Mouse (Mus musculus): ENCODE measurements around the gene Bhlhe40. TPM values are rescaled to one million over a fixed set of nuclear protein-coding genes. Genes with fewer than 3 reads are reported as not detected.

The Bhlhe40 gene
- polyA plus RNA-seq, 1 experiment, result 2.0 TPM

DNA sequence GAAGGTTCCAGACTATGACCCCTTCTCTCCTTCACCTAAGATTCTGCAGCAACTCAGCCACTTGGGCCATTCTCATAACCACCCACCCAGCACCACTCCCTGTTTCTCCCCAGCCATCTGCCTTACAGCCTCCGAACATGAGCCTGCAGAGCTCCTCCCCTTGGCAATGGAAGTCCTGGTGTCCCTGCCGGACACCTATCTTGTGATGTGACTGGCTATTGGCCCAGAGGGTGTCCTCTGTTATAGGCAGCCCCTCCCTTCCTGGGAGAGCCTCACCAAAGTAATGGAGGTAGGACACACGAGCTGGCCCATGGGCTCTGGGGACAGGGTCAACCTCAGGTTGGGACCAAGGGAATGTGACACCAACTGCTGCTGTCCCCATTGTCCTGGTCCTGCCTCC lies 10.4 kb downstream of the Bhlhe40 start:
- H3K27ac ChIP-seq (ENCODE audit: insufficient read depth, low read depth, low read length), result no peak overlapping the region
- TF ChIP-seq CTCF (IDR thresholded peaks at IDR 0.05; ENCODE audit: low read depth, low read length), result no peak
- TF ChIP-seq POLR2A (IDR thresholded peaks at IDR 0.05; ENCODE audit: borderline replicate concordance, low read depth, low read length), result no peak
- H3K4me1 ChIP-seq (ENCODE audit: control insufficient read depth, insufficient read depth, low read length), result peaks cover 8% of the 10 kb centered on the region
- no peak overlapping the region for H3K4me3 ChIP-seq (ENCODE audit: insufficient read depth, low read length)

DNA sequence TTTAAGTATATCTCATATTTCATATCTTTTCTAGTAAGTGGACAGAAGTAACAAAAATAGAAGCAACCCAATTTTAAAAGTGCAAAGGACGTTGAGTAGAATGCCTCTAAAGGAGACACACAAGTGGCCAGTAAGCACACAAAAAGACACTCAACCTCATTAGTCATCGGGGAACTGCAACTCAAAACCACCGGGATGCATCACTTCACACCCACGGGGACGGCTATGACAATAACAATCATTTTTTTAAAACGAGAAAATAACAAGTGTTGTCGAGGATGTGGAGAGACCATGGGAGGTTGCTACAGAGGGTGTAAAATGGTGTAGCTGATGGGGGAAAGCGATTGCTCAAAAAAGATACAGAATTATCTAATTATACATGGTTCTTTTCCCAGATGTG lies 11.7 kb downstream of the Bhlhe40 start:
- no peak for TF ChIP-seq CTCF (IDR thresholded peaks at IDR 0.05; ENCODE audit: low read depth, low read length)
- TF ChIP-seq POLR2A (IDR thresholded peaks at IDR 0.05; ENCODE audit: borderline replicate concordance, low read depth, low read length), result no peak
- H3K4me3 ChIP-seq (ENCODE audit: insufficient read depth, low read length), result no peak overlapping the region
- no peak overlapping the region for H3K27ac ChIP-seq (ENCODE audit: insufficient read depth, low read depth, low read length)
- H3K4me1 ChIP-seq (ENCODE audit: control insufficient read depth, insufficient read depth, low read length), result peaks cover 8% of the 10 kb centered on the region

DNA sequence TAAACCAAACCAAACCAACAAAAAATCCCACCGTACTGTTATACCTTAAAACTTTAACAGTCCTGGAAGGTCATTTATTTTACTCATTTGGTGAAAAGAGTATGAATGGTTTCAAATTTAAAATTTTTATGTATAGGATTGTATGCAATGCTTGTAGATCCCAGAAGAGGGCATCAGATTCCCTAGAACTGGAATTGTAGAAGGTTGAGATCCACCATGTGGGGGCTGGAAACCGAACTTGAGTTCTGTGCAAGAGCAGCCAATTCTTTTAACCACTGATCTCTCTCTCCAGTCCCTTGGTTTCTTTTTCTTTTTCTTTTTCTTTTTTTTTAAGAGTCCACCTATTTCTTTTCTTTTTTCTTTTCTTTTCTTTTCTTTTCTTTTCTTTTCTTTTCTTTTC lies 13.8 kb downstream of the Bhlhe40 start:
- no peaks in the 10 kb centered on the region for H3K4me1 ChIP-seq (ENCODE audit: control insufficient read depth, insufficient read depth, low read length)
- no peak overlapping the region for H3K4me3 ChIP-seq (ENCODE audit: insufficient read depth, low read length)
- H3K27ac ChIP-seq (ENCODE audit: insufficient read depth, low read depth, low read length), result no peak overlapping the region
- TF ChIP-seq POLR2A (IDR thresholded peaks at IDR 0.05; ENCODE audit: borderline replicate concordance, low read depth, low read length) (no peak), CTCF (IDR thresholded peaks at IDR 0.05; ENCODE audit: low read depth, low read length) (no peak)

DNA sequence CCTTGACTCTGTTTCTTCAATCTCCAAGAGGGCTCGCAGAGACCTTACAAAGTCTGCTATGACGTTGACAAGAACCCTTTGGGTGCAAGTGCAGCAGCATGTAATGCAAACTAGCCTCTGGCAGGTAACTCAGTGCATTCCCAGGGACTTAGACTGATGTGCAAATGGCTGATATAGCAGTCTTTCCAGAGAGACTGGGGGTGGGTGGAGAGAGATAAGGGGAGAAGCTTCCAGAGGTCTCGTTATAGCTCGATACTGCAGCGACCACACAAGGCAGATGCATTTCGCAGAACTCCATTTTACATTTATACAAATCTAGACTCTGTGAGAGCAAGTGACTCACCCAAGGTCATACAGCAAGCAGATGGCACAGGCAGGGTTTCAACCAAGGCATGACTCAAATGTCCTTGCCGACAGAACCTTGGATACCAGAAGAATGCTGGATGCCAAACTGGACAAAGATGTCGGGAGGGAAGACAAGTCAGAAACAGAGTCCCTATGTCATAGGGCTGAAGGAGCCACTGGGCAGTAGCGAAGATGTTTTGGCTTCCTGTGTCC lies 16.4 kb downstream of the Bhlhe40 start:
- Histone ChIP-seq H3K4me3 (ENCODE audit: insufficient read depth, low read length) (no peak overlapping the region), H3K27ac (ENCODE audit: insufficient read depth, low read depth, low read length) (no peak overlapping the region), H3K4me1 (ENCODE audit: control insufficient read depth, insufficient read depth, low read length) (no peaks in the 10 kb centered on the region)
- TF ChIP-seq POLR2A (IDR thresholded peaks at IDR 0.05; ENCODE audit: borderline replicate concordance, low read depth, low read length) (no peak), CTCF (IDR thresholded peaks at IDR 0.05; ENCODE audit: low read depth, low read length) (no peak)

DNA sequence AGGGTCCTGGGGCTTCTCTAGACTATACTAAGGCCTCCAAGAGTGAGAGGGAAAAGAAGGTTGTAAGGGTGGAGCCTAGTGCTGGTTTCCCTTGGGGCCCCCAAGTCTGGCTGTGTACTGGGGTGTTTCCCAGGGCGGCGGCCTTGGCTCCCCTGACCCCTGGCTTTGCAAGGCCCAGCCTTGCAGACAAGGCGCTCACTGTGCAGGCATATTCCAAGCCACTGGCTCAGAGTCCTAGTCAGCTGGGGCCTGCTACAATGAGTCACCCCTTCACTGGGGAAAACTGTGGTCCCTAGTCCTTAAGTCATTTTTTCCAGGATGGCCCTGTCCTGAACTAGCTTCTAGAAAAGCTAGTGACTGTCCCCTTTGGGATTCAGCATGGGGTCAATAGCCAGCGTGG lies 17.3 kb downstream of the Bhlhe40 start:
- Histone ChIP-seq H3K27ac (ENCODE audit: insufficient read depth, low read depth, low read length) (no peak overlapping the region), H3K4me1 (ENCODE audit: control insufficient read depth, insufficient read depth, low read length) (no peaks in the 10 kb centered on the region), H3K4me3 (ENCODE audit: insufficient read depth, low read length) (no peak overlapping the region)
- TF ChIP-seq CTCF (IDR thresholded peaks at IDR 0.05; ENCODE audit: low read depth, low read length), result no peak
- no peak for TF ChIP-seq POLR2A (IDR thresholded peaks at IDR 0.05; ENCODE audit: borderline replicate concordance, low read depth, low read length)

DNA sequence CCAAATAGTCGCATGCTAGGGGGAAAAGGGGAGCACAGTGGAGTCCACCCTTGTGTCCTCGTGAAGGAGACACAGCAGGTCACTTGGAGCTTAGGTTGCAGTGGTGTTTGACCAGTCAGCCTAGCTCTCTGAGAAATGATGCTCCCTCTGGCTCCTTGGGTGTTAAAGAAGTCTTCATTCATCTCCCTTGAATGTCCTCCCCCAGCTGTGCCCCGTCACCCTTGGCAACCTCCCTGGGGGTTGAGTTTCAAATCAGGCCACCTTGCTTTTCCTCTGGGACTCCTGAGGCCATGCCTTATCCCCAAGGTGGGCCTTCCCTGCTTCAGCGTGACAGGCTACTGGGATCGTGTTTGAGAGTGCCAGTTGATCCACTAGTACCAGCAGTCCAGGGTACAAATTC lies 17.8 kb downstream of the Bhlhe40 start:
- H3K27ac ChIP-seq (ENCODE audit: insufficient read depth, low read depth, low read length), result no peak overlapping the region
- H3K4me3 ChIP-seq (ENCODE audit: insufficient read depth, low read length), result no peak overlapping the region
- H3K4me1 ChIP-seq (ENCODE audit: control insufficient read depth, insufficient read depth, low read length), result no peaks in the 10 kb centered on the region
- TF ChIP-seq CTCF (IDR thresholded peaks at IDR 0.05; ENCODE audit: low read depth, low read length), result no peak
- TF ChIP-seq POLR2A (IDR thresholded peaks at IDR 0.05; ENCODE audit: borderline replicate concordance, low read depth, low read length), result no peak

DNA sequence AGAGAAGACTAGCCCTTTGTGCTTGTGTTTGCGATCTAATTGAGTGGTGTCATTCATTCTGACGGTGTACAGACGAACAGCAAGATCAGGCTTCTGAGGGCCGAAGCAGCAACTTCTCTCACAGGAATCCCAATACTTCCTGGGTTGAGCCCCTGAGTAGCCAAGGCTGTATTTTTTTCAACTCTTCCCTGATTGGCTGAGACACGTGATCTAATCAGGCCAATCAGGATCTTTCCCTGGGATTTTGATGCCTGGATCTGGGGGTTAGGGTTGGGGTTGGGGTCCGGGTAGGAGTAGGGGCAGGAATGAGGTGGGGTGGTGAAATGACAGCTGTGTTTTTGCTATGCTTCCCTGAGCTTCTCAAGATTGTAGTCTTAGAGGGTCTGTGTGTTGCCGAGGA lies 20.1 kb downstream of the Bhlhe40 start:
- no peak overlapping the region for H3K27ac ChIP-seq (ENCODE audit: insufficient read depth, low read depth, low read length)
- no peaks in the 10 kb centered on the region for H3K4me1 ChIP-seq (ENCODE audit: control insufficient read depth, insufficient read depth, low read length)
- no peak overlapping the region for H3K4me3 ChIP-seq (ENCODE audit: insufficient read depth, low read length)
- no peak for TF ChIP-seq POLR2A (IDR thresholded peaks at IDR 0.05; ENCODE audit: borderline replicate concordance, low read depth, low read length)

DNA sequence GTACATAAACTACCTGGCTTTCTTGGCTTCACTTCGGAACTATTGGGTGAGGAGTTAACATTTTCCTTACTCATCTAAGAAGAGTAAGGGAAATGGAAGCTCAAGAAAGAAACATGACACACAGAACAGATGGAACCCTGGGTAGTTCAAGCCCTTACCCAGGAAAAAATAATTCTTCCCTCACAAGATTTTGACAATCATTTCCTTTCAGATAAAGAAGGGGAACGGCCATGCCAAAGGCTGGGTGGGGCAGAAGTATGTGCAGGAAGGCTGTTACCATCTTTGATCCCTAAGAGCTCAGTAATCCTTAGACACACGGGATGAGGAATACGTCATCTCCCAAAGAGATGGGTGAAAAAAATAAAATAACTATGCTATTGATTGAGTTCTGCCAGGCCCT lies 20.7 kb downstream of the Bhlhe40 start:
- H3K4me1 ChIP-seq (ENCODE audit: control insufficient read depth, insufficient read depth, low read length), result no peaks in the 10 kb centered on the region
- H3K27ac ChIP-seq (ENCODE audit: insufficient read depth, low read depth, low read length), result no peak overlapping the region
- TF ChIP-seq POLR2A (IDR thresholded peaks at IDR 0.05; ENCODE audit: borderline replicate concordance, low read depth, low read length), result no peak
- no peak for TF ChIP-seq CTCF (IDR thresholded peaks at IDR 0.05; ENCODE audit: low read depth, low read length)
- no peak overlapping the region for H3K4me3 ChIP-seq (ENCODE audit: insufficient read depth, low read length)

DNA sequence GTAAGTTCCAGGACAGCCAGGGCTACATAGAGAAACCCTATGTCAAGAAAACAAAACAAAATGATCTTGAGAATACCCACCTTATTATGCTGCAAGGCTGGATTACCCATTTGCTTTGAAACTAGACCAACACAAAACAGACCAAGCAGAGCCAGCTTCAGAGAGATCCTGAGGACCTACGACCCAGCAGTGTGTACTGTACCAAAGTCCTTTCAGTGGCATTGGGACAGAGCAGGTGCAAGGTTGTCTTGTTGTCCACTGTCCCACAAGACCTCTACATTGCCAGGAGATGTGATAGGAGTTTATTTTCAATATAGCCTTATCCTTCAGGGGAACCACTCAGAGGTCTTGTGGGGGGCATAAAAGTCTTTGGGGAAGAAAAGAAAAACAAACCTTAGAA lies 22.7 kb downstream of the Bhlhe40 start:
- no peak for TF ChIP-seq POLR2A (IDR thresholded peaks at IDR 0.05; ENCODE audit: borderline replicate concordance, low read depth, low read length)
- Histone ChIP-seq H3K4me3 (ENCODE audit: insufficient read depth, low read length) (no peak overlapping the region), H3K4me1 (ENCODE audit: control insufficient read depth, insufficient read depth, low read length) (peaks cover 9% of the 10 kb centered on the region), H3K27ac (ENCODE audit: insufficient read depth, low read depth, low read length) (no peak overlapping the region)

DNA sequence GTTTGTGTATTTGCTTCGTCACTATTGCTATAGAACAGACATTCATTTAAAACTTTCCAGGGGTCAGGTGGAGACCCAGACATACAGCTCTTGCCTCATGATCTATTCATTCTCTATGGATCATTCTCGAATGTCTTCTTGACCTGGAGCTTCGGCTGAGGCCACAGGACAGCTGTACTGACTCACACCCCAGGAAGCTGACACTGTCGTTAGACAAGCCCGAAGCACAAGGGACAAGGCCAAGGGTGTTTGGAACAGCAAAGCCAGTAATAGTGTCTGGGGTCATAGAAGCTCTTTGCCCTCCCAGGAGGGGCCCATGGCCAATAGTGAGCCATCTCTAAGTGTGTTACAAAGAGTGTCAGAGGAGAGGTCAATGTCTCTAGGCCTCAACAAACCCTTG lies 24.0 kb downstream of the Bhlhe40 start:
- Histone ChIP-seq H3K4me1 (ENCODE audit: control insufficient read depth, insufficient read depth, low read length) (peaks cover 18% of the 10 kb centered on the region), H3K27ac (ENCODE audit: insufficient read depth, low read depth, low read length) (no peak overlapping the region), H3K4me3 (ENCODE audit: insufficient read depth, low read length) (no peak overlapping the region)
- TF ChIP-seq POLR2A (IDR thresholded peaks at IDR 0.05; ENCODE audit: borderline replicate concordance, low read depth, low read length), result no peak
- TF ChIP-seq CTCF (IDR thresholded peaks at IDR 0.05; ENCODE audit: low read depth, low read length), result no peak

DNA sequence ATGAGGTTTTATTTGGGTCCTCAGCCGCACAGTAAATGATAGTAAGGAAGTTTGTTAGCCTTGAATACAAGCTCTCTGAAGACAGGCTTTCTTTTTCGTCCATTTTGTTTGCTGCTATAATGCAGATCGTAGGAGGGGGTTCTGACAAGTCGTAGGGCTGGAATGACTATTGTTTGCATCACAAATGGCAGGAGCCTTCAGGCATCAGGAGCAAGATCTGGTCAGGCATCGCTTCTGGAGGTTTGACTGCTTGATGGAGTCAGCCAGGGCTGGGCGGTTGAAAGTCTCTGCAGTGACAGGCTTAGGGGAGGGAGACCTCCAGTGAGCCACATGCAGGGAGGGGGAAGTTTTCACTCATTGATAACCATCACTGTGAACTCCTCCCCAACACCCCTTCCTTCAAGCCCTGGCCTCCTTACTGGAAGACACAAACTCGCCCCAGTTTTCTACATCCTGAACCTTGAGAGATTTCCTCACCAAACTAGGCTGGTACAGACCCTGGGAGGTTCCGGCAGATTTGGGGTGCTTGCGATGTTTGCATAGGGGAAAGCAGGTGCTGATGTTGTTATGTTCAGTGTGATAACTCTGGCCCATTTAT lies 25.4 kb downstream of the Bhlhe40 start:
- TF ChIP-seq CTCF (IDR thresholded peaks at IDR 0.05; ENCODE audit: low read depth, low read length) (no peak), POLR2A (IDR thresholded peaks at IDR 0.05; ENCODE audit: borderline replicate concordance, low read depth, low read length) (no peak)
- Histone ChIP-seq H3K4me3 (ENCODE audit: insufficient read depth, low read length) (no peak overlapping the region), H3K27ac (ENCODE audit: insufficient read depth, low read depth, low read length) (no peak overlapping the region), H3K4me1 (ENCODE audit: control insufficient read depth, insufficient read depth, low read length) (peaks cover 18% of the 10 kb centered on the region)

Measured in bone marrow macrophage, adult 2 months (primary cell).